Mouse (Mus musculus): ENCODE results near the gene Sidt1.

Gene Sidt1

GRCm38 (mm10) chr16:44249985-44250384 lies 83.0 kb downstream of the Sidt1 start:
- in situ Hi-C loops (cut with MboI, MseI) = no loop called here

DNA sequence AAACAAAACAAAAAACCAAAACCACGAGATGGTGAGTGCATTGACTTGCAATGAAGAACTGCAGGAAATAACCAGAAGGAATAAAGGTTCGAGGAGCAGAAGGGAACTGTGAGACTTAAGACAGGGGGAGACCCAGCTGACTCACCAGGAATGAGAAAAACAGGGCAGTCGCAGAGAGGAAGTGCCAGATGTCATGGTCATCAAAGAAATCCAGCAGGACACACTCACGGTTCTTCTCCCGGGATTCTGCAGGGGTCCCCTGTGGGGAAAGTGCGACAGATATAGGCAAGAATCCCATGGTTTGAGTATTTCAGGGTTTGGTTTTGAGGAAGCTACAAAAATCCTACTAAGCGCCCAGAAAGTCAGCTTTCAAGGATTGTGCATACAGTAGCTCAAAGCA lies 89.7 kb downstream of the Sidt1 start:
- in situ Hi-C loops (cut with MboI, MseI) = loop anchor here (5.0 kb wide), 1 partner anchor 119 kb away; no protein-coding TSS in a partner anchor

DNA sequence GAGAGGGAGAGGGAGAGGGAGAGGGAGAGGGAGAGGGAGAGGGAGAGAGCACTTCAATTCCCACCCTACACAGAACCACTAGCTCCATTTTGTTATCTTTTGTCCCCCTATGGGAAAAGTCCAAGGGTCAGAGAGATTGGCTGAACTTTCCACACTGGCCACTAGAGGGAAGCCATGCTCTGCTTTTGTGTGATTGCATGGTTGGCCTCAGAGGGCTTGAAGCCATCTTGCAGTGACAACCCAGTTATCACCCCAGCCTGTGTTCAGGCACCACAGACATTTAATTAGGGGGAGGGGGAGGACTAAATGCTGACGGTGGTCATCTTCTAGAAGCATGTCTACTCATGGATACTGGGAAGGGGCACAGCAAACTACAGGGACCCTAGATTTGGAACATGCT lies 90.4 kb downstream of the Sidt1 start:
- in situ Hi-C loops (cut with MboI, MseI) = loop anchor here (5.0 kb wide), 1 partner anchor 120 kb away; no protein-coding TSS in a partner anchor

- in situ Hi-C loops (cut with MboI, MseI) = loop anchor here (5.0 kb wide), 1 partner anchor 122 kb away; no protein-coding TSS in a partner anchor
Observed at GRCm38 (mm10) chr16:44240406-44240805, 92.6 kb downstream of the Sidt1 start.

DNA sequence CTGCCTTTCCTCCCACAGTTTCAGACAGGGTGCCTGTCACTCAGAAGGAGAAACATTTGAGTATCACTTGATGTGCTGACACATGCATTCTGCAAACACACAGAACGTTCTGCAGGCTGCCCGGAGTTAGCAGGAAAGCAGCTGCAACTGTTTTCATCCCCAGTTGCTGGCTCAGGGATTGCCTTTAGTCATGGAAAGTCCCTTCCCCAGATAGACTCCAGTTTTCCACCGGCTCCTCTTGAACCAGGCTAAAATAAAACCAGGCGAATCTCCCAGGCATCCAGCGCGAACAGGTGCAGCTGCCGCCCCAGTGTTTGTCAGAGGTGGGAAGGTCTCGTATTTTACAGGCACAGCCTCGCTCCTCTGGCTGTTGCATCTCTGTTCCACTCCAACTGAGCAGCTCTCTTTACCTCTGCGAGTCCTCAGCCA lies 94.1 kb downstream of the Sidt1 start:
- in situ Hi-C loops (cut with MboI, MseI) = no loop called here

DNA sequence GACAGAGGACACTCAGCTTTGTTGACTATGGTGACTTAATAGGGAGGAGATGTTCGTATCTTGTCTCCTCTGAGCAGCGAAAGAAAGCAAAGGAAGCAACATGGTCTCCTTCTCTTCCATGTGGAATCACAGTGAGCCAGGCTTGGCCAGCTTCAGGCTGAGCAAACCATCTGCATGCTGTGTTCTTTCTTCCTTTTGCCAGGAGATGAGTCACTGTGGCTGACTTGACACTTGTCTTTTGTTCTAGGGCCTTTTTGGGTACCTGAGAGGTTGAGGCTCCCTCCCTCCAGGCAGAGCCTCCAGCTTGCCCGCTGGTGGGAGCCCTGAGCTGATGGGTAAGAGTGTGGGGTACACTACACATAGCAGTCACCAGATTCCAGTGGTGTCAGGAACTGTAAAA lies 95.2 kb downstream of the Sidt1 start:
- in situ Hi-C loops (cut with MboI, MseI) = no loop called here

DNA sequence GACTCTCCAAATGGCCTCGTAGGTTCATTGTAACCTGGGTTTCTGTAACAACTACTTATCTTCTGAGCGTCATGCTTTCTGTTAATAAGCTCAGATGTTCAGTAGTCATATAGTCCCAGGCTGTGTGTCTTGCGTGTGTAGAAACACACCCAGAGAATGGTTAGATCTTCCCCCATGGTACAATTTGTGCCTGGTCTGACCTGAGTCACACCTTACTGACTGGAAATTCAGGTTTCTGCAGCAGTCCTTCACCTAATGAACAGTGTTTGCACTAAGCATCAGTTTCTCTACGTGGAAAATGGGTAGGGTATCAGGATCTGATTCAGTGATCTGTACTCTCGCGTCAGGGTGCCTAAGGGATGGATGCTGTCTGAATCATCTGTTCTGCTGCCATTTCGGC lies 100.0 kb downstream of the Sidt1 start:
- in situ Hi-C loops (cut with MboI, MseI) = no loop called here

DNA sequence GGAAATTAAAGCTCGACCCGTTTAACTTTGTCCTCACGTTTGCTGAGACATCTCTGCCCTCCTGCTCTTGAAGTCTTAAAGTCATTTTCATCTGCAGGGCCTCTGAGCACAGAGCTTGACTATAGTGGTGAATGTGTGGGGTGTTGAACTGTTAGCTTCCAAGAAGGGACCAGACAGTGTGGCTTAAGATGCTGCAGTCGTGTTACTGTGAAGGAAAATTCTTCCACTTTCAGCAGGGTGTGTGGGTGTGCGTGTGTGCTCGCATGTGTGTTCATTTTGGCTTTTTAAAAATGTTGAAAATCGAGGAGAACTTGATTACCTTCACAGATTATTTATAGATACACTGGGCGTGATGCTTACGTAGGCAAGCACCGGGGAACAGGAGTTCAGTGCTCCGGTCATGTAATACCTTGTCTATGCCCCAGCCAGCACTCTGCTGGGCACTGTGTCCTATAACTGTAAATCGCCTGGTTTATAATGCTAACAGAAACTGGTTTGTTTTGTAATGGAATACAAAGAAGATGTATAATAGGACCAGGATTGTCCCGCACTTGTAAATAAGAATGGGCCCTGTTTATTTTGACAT lies 106.2 kb downstream of the Sidt1 start:
- in situ Hi-C loops (cut with MboI, MseI) = no loop called here

- in situ Hi-C loops (cut with MboI, MseI) = no loop called here
Observed at GRCm38 (mm10) chr16:44221463-44221862, 111.5 kb downstream of the Sidt1 start.

GRCm38 (mm10) chr16:44216417-44216816 lies 116.6 kb downstream of the Sidt1 start:
- in situ Hi-C loops (cut with MboI, MseI) = no loop called here

DNA sequence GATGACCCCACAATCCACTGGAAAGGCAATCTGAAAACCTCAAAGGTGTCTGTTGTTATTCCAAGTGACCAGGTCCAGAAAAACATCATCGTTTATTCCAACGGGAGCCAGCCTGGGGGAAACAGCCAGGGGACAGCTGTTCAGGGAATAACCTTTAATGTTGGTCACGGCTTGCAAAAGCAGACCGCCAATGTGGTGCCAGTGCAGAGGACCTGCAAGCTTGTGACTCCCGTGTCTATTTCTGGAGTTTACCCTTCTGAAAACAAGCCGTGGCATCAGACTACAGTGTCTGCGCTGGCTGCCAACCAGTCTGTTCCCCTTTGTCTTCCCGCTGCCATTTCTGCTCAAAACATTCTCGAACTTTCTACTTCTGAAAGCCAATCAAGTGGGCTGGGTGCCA lies 117.5 kb downstream of the Sidt1 start:
- in situ Hi-C loops (cut with MboI, MseI) = no loop called here

DNA sequence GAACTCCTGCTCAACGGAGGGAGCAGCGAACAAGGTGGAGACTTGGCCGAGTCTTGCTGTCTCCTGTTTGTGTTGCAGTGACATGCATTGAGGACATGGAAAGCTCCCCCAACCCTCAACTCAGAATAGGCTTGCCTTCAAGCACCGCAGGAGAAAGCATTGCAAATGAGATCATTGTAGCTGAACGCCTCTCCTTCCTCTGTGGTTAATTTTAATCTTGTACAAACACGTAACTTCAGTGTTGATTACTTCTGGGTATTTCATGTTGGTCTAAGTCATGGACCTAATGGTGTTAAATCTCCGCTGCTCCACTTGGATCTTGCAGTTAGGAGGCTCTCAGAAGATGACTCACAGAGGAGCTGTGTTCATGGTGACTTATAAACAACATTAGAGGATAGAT lies 120.3 kb downstream of the Sidt1 start:
- in situ Hi-C loops (cut with MboI, MseI) = no loop called here

DNA sequence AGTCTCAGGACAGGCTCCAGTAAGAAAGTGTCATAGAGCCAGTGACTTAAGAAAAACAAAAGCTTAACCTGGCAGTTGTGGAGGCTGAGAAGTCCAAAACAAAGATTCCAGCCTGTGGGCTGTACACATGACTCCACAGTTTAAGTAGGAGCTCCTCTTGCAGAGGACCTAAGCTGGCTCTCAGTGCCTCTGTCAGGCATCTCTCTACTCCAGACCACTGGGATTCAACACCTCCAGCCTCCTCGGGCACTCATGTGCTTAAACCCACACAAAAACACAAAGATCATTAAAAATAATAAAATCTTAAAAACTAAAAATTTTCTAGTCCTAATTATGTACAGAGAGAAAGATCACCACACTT lies 122.0 kb downstream of the Sidt1 start:
- in situ Hi-C loops (cut with MboI, MseI) = no loop called here

DNA sequence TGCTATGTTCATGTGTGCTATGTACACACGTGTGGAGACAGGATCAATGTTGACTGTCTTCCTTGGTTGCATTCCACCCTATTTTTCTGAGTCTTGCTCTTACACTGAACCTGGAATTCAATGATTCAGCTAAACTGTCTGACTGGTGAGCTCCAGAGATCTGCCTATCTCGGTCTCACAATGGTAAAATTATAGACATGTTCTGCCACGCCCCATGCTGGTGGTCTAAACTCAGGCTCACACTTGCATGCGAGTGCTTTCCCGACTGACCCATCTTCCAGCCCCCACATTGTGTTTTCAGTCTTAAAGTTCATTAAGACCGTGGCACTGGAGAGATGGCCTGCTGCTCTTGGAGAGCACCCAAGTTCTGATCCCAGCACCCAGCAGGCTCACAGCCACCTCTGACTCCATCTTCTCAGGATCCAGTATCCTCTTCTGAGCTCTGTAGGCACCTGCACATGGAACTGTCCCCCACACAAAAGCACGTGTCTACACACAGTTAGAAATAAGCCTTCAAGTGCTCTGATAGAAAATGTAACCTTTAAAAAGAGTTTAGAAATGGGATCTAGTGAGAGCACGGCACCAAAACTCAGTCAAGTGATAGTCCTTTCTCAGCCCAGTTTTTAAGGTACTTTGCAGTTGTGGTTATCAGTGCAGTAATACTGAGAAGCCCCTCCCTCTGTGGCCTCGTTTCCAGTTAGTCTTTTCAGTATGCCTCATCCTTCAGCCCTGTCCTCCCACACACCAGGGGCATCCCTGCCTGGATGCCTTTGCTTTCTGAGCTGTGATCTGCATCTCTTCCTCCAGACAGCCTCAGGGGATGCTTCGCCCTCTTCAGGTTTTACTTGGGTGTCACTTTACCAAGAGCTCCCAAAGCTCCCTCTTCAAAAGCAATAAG lies 122.6 kb downstream of the Sidt1 start:
- in situ Hi-C loops (cut with MboI, MseI) = no loop called here

DNA sequence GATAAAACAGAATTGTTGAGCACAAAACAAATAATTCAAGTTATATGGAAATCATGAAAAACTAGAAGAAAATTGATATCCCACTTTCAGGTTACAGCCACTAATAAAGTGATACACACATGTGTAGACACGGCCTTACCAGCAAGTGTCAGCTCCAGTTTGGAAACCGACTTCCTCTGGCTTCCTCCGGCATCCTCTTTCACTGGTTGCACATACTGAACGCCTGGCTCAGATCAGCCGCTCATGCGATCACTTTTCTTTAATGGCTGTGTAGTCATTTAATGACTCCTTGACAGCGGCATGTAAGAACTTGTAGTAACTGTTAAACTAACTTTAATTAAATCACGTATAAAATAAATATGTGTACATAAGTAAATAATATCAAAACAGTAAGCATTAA lies 127.0 kb downstream of the Sidt1 start:
- in situ Hi-C loops (cut with MboI, MseI) = no loop called here

DNA sequence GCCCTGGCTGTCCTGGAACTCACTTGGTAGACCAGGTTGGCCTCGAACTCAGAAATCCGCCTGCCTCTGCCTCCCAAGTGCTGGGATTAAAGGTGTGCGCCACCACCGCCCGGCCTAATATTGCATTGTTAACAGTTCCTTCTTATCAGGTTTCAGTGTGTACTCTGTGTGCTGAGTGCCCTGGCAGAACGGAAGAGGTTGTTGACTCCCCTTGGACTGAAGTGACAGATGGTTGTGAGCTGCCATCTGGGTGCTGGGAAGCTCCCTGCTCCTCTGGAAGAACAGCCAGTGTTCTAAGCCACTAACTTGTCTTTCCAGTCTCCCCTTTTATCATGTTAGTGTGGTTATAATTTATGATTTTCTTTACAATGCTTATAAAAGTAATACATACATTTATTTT lies 128.7 kb downstream of the Sidt1 start:
- in situ Hi-C loops (cut with MboI, MseI) = no loop called here

DNA sequence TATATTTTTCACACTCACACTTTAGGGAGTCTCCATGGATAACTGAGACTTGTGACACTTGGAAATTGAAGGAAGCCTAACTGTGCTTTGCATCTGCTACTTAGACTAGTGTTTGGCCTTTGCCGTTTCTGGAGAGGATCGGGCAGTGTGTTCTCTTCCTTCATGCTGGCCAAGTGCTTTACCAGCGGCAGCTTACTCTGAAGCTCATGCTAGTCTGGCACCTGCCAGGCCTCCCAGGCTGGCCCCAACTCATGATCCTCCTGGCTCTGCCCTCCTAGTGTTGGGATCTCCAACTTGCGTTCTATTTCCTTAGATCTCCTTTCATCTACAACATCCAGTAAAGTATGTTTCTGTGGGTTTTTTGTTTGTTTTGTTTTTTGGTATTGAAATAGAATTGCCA lies 132.8 kb downstream of the Sidt1 start:
- in situ Hi-C loops (cut with MboI, MseI) = no loop called here

DNA sequence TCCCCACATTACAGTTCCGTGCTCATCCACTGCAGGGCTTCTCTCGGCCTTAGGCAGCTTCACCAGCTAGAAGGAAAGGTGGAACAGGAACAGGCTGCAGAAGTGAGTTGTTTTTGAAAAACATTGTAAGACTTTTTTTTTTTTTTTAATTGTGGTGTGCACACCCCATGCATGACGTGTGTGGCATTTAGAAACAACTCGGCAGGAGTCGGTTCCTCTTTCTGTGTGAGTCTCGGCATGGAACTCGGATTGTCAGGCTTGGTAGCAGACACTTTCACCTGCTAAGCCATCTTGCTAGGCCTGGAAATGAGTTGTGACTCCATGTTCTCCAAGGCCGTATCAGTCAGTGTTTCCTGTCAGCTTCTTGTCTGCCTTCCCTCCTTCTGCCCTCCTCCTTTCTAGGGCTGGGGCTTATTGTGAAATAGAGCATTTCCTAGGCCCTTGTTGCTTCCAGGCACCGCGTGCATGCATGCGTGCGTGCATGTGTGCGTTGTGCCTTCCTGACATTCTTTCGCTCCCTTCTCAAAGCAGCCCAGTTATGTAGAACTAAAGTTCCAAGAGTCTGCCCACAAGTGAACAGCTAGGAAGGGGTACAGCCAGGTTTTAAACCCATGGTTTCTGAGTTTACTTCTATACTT lies 133.8 kb downstream of the Sidt1 start:
- in situ Hi-C loops (cut with MboI, MseI) = no loop called here

- in situ Hi-C loops (cut with MboI, MseI) = no loop called here
Observed at GRCm38 (mm10) chr16:44190968-44191367, 142.0 kb downstream of the Sidt1 start.
